Mouse (Mus musculus) 3T3-L1 (cell line): ENCODE measurements around the gene Wsb1.
"Not testable (repeated sequence)": the region's sequence is repeated elsewhere in the genome, so short reads cannot be mapped to it uniquely, and the experiment has no call there.

Experiments
- DNase-seq: peaks from one replicate; pipeline ENCODE4 v3.0.0-alpha.2; 2015; ENCODE audit warnings: low read depth, low spot score

Wsb1 gene

GRCm38 (mm10) chr11:79267171-79267570 is 12.7 kb upstream of the Wsb1 start:
- DNase-seq = no peak

DNA sequence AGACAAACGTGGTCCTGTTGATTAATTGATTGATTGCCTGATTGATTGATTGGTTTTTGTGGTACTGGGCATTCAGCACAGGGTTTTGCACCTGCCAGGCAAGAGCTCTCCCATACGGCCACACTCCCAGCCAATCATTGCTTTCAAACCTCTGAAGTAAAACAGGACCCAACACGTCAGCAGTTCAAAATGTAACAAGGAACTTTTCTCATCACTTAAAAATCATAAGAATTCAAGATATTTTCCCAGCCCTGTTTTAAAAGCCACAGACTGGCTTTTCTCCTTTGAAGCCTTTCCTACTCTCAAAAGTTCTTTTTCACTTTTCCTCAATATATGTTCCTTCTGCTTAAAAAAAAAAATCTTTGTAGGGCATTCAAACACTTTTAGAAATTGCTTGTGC is 9.9 kb upstream of the Wsb1 start:
- DNase-seq = peak; percentile 69

DNA sequence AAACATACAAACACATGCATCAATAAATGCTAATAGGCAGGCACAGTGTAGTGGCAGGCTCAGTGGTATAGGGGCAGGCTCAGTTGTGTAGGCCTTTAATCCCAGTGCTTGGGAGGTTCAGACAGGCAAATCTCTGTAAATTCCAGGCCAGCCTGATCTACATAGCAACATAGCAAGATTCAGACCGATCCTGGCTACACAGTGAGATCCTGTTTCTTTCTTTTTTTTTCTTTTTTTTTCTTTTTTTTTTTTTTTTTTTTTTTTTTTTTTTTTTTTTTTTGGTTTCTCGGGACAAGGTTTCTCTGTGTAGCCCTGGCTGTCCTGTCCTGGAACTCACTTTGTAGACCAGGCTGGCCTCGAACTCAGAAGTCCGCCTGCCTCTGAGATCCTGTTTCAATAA is 5.7 kb upstream of the Wsb1 start:
- not testable (repeated sequence) for DNase-seq

- DNase-seq = no peak
Observed at GRCm38 (mm10) chr11:79258738-79259137, 4.3 kb upstream of the Wsb1 start.

DNA sequence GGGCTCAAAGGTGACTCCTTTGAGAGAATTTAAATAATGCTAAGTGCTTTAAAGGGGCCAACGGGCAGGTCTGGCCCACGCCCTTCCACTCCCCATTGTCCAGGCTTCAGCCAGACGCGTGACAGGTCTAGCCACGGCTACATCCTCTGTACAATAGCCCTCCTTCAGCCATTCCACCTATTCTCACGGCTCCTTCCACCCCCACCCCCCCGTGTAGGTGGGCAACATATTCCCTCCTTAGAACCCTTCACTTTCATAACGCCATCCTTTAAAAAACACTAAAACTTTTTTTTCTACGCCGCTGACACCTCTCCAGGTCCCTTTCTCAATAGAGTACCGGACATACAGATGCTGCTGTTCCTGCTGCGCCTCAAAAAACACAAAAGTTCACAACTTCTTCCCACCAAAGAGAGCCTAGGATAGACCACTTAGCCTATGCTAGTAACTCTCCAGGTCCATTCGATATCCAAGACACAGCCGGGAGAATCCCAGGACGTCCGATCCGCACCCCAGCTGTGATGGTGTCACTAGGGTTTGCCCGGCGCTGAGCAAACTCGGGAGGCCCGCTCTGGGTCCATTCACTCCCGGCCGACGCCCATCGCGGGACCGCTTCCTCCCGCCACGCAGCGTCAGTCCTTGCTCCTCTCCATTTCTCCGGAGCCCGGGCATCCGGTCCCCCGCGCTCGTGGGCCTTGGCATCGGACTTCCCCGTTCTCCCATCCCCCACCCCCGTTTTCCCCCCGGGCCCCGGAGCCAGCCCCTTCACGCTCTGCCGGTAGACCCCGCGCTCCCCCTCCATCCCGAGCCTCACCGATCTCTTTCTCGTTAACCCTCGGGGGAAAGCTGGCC is 705 bp downstream of the Wsb1 start:
- DNase-seq = peak; percentile 52

GRCm38 (mm10) chr11:79252881-79253541 is 1.5 kb downstream of the Wsb1 start:
- peak; percentile 89 for DNase-seq

- no peak for DNase-seq
Observed at GRCm38 (mm10) chr11:79239024-79239423, 15.4 kb downstream of the Wsb1 start.

DNA sequence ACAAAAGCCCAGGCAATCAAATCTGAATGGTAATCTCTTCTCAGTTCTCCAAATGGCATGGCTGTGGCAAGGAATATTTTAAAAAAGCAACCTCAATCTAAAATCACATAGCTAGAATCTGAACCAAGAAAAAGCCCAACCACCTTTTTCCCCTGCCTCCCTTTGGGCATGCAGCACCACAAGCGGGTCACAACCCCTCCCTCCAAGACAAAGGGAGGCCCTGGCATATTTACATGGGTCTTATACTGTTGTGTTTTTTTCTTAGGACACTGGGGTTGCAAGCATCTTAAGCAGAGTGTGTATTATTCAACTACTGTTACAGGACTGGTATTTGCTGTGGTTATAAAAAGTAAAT is 16.1 kb downstream of the Wsb1 start:
- DNase-seq = peak; percentile 93

DNA sequence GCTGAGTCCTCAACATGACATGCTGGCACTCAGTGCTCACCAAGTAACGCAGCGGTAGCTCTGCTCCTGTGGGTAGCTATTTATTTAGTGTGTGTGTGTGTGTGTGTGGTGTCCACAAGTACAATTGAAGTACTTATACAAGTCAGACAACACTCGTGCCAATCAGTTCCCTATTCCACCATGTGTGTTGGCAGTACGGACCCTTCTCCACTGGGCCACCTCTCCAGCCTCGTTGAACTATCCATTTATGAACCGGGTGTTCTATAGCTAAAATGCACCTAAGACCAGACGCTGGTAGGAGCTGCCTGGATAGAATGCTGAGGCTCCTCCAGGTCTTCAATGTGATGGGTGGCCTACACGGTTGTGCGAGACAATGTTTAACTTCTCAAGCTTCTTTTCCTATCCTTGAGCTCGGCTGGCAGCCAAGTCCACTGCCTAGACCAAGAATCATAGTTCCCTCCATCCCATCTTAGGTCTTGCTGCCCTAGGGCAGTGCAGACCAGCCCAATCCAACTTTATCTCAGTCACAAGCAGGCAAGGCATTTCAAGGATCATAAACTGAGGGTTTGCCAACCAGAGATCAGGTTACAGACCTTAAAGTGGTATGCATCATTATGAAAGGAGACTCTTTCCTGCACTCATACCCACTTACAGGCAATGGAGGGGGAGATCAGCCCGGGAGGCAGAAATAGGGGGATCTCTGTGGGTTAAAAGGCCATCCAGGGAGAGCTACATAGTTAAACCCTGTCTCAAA is 16.6 kb downstream of the Wsb1 start:
- DNase-seq = peak; percentile 85

DNA sequence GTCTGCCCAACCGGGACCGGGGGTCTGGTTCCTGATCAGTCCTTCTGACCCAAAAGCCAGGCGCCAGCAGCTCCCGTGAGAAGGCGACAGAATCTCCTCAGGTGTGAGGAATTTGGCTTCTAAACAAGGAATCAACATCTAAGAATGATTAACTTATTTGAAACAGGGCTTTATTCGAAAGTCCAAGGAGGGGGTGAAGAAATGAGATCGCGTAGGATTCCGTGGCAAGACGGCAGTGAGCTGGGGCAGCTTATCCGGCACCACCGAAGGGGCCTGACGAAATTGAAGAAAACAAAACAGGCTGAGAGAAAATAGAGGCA is 24.3 kb downstream of the Wsb1 start:
- DNase-seq = no peak

DNA sequence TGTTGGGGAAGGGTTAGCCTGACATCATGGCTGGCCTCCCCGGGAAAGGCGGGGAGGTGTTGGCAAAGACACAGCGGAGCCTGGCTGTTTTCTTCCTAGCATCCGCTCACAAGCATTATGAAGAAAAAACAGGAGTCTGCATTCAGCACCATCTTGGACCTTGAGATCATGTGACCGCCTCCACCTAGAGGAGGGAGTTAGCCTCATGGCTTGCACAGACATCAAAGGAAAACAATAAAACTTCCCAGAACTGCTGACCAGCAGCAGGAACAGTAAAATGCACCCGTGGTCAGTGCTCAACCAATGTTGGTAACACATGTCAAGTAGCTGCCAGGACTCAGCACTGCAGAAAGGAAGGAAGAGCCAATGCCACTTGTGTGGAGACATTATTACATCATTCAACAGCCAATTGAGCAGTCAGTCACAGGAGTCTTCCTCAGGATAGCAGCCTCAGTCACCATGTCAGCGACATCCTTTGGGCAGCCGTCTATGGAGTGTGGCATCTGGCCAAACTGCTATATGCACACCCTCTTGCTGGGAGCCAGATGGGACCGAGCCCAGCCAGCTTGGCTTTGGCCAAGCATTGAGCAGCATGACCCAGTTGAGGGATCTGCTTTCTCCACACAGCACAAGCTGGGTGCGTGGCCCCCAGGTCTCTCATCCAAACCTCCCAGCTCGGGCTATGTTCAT is 24.8 kb downstream of the Wsb1 start:
- peak; percentile 67 for DNase-seq

DNA sequence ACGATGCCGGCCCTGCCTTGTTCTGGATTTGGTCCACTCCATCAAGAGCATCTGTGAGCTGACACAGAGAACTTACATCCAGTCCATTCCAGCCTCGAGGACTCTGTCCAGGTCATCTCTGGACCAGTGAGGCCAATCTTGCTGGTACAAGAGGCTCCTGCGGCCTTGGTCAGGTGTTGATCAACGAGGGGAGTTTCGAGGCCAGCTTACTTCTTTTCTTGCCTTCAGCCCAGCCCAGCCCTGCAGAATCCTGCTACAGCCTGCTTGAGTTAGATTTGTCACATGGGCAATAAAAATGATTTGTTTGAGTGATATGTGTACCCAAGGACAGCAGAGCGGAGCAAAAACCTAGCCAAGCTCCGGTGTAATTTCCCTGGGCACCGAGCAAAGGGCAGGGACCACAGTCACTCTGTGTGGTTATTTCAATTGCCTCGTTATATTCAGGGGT is 25.4 kb downstream of the Wsb1 start:
- DNase-seq = no peak

DNA sequence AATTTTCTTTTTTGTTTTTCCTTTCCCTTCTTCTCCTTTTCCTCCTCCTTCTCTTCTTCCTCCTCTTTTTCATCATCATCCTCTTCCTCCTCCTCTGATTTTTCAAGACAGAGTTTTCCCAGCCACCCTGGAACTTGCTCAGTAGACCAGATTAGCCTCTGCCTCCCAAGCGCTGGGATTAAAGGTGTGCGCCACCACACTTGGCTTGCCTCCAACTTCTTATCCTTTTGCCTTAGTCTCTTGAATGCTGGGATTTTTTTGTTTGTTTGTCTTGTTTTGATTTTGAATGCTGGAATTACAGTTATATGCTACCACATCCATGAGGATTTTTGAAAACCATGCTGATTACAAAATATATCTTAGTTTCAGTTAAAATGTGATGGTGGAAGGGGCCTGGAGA is 26.4 kb downstream of the Wsb1 start:
- DNase-seq = no peak

GRCm38 (mm10) chr11:79225371-79226155 is 28.9 kb downstream of the Wsb1 start:
- no peak for DNase-seq

DNA sequence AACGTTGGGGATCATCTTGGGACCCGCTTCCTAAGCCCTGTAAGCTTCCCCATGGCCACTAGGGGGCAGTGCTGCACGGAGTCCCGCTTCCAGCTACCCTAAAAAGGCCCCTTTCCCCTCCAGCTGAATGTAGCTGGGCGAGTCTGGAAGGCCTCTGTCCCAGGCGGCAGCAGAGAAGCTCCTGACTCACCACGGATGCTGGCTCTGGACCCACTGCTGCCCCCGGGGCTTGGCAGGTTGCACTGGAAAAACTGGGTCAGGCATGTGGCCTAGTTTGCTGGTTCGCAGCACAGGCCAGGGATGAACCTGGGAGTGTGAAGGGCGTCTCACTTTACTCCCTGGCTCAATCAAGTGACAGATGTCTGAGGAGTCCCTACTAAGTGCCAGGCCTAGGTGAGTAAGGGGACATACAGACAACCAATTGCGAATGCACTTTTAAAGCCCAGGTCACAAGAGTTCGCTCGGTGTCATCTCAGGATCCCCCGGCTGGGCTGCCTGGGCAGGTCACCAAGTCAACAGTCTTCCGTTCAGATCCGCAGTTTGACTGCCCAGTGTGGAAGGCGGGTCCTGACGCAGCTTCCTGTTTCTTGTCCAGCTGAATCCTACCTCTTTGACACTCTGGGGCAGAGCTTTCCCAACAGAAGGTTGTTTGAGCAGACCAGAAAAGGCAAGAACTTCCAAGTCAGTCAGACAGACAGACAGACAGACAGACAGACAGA is 29.8 kb downstream of the Wsb1 start:
- peak; percentile 98 for DNase-seq

- peak; percentile 72 for DNase-seq
Observed at GRCm38 (mm10) chr11:79223420-79223819, 31.1 kb downstream of the Wsb1 start.

GRCm38 (mm10) chr11:79222661-79223060 is 31.8 kb downstream of the Wsb1 start:
- DNase-seq = no peak

DNA sequence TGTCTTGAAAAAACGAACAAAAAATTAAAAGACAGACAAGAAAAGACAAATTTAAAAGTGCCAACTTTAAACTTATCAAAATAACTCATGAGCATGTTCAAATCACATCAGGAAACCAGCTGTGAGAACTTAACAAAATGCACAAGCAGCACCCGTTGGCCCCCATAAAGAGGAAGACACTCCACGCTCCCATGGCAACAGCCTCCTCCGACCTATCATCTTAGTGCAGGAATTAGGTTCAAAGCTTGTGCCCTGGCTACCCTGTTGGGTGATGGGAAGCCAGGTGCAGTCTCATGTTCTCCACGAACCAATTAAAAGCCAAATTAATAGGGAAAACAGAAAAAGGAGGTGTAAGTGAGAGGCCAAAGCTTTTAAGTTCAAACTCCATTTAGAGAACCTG is 32.8 kb downstream of the Wsb1 start:
- DNase-seq = no peak

- DNase-seq = peak; percentile 39
Observed at GRCm38 (mm10) chr11:79218936-79219626, 35.4 kb downstream of the Wsb1 start.

GRCm38 (mm10) chr11:79218061-79218460 is 36.4 kb downstream of the Wsb1 start:
- DNase-seq = peak; percentile 48
